Mouse (Mus musculus) kidney, embryonic 14.5 days (tissue): ENCODE results near the gene Mgat4c. TPM values are rescaled to one million over a fixed set of nuclear protein-coding genes. Genes with fewer than 3 reads are reported as not detected.
A peak's percentile ranks its signal among the peaks of the same experiment; 100 is the strongest.

Experiments used
- ATAC-seq: fragments of 200-750 bp; cut with Nextera tagmentation; 2 replicates; pipeline ENCODE4 v1.8.0; 2017; ENCODE audit warnings: moderate number of reproducible peaks, mild to moderate bottlenecking, moderate TSS enrichment, moderate library complexity; ENCODE audit not compliant: low FRiP score, low TSS enrichment
- H3K27ac ChIP-seq: fragments of 300-500 bp; sonication (generic); 2 replicates; pipeline ENCODE4 v1.5.1; 2014; ENCODE audit warnings: low read depth, mild to moderate bottlenecking, low read length, moderate library complexity, mixed read lengths
- H3K27me3 ChIP-seq: fragments of 300-500 bp; sonication (generic); 2 replicates; pipeline ENCODE4 v1.6.1; 2014; ENCODE audit warnings: mild to moderate bottlenecking, low read length; ENCODE audit not compliant: control insufficient read depth, insufficient read depth
- H3K36me3 ChIP-seq: fragments of 300-500 bp; sonication (generic); 2 replicates; pipeline ENCODE4 v1.6.1; 2014; ENCODE audit warnings: low read length, mixed read lengths; ENCODE audit not compliant: control insufficient read depth, insufficient read depth
- H3K4me1 ChIP-seq: fragments of 300-500 bp; sonication (generic); 2 replicates; pipeline ENCODE4 v1.6.1; 2014; ENCODE audit warnings: low read length, mixed read lengths; ENCODE audit not compliant: control insufficient read depth, insufficient read depth
- H3K4me2 ChIP-seq: fragments of 300-500 bp; sonication (generic); replicated peaks from 2 replicates; pipeline ENCODE4 v1.6.1; 2014; ENCODE audit warnings: low read depth, mild to moderate bottlenecking, low read length
- H3K4me3 ChIP-seq: fragments of 300-500 bp; sonication (generic); 2 replicates; pipeline ENCODE4 v1.5.1; 2014; ENCODE audit warnings: mild to moderate bottlenecking, low read length
- H3K9ac ChIP-seq: fragments of 300-500 bp; sonication (generic); 2 replicates; pipeline ENCODE4 v1.6.1; 2014; ENCODE audit warnings: low read depth, mild to moderate bottlenecking, low read length, moderate library complexity
- H3K9me3 ChIP-seq: fragments of 300-500 bp; sonication (generic); 2 replicates; pipeline ENCODE4 v1.6.1; 2016; ENCODE audit warnings: low read length; ENCODE audit not compliant: control insufficient read depth
- WGBS: fragments of 180-500 bp; shearing (Covaris S2); extraction: QIAGEN DNeasy Blood & Tissue Kit; methylation state at CpG from one replicate; pipeline ENCODE4 v1.1.7; 2014; 5-methylcytosine and 5-hydroxymethylcytosine counted together
- polyA plus RNA-seq: library from polyadenylated mRNA; unstranded; fragments of >200 nt; fragmentation: Nextera tagmentation; extraction: Ambion mirVana; gene quantifications from 2 replicates; pipeline ENCODE4 v1.2.1, GENCODE M21; 2014

Gene Mgat4c
- 1.3 and 1.6 TPM in 2 replicates for polyA plus RNA-seq

GRCm38 (mm10) chr10:101681437-101681912 is at the start of gene Mgat4c:
Gene Mgat4c (plus strand): TSS chr10:101681487.
- no peaks in the 10 kb centered on the region for H3K27me3 ChIP-seq
- no peak for ATAC-seq
- no peak within 1 kb of the TSS for H3K4me2 ChIP-seq
- 66% methylated on average over 6 of the region's 6 CpGs for WGBS
- no peak within 1 kb of the TSS for H3K27ac ChIP-seq
- no peaks in the 10 kb centered on the region for H3K4me1 ChIP-seq
- no peak within 1 kb of the TSS for H3K4me3 ChIP-seq
- H3K9ac ChIP-seq, result no peak within 1 kb of the TSS
- H3K36me3 ChIP-seq, result no peaks in the 10 kb centered on the region
- H3K9me3 ChIP-seq, result no peaks in the 10 kb centered on the region

GRCm38 (mm10) chr10:101635266-101635665 is 46.0 kb upstream of the Mgat4c start:
- Histone ChIP-seq H3K27me3 (no peaks in the 10 kb centered on the region), H3K9me3 (no peaks in the 10 kb centered on the region), H3K4me3 (no peak overlapping the region), H3K36me3 (no peaks in the 10 kb centered on the region), H3K4me2 (no peak overlapping the region), H3K9ac (no peak overlapping the region), H3K4me1 (no peaks in the 10 kb centered on the region), H3K27ac (no peak overlapping the region)
- WGBS, result 92% methylated on average over 6 of the region's 6 CpGs
- ATAC-seq, result no peak

DNA sequence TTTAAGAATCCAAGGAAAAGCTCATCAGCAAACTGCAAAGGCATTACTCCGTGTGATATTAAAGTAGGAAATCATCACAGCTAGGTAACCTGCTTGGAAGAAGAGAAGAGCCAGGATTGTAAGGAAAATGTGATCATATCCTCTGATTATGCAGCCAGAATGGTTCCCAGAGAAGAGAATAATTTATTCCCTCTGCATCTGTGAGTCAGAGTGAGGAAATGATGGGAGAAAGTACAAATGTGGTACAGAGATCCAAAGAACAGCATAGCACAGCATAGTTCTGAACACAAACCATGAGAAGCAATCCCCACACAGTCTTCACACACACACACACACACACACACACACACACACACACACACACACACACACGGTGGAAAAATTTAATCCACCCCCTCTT is 40.2 kb upstream of the Mgat4c start:
- Histone ChIP-seq H3K36me3 (no peaks in the 10 kb centered on the region), H3K9me3 (no peaks in the 10 kb centered on the region), H3K4me3 (no peak overlapping the region), H3K4me2 (no peak overlapping the region), H3K27ac (no peak overlapping the region), H3K27me3 (no peaks in the 10 kb centered on the region), H3K9ac (no peak overlapping the region), H3K4me1 (no peaks in the 10 kb centered on the region)
- WGBS, result 79% methylated on average over 2 of the region's 2 CpGs
- no peak for ATAC-seq

GRCm38 (mm10) chr10:101681914-101682313 is 627 bp downstream of the Mgat4c start:
- H3K4me3 ChIP-seq, result no peak overlapping the region
- H3K4me2 ChIP-seq, result no peak overlapping the region
- 80% methylated on average over 5 of the region's 5 CpGs for WGBS
- H3K27ac ChIP-seq, result no peak overlapping the region
- H3K36me3 ChIP-seq, result no peaks in the 10 kb centered on the region
- H3K9me3 ChIP-seq, result no peaks in the 10 kb centered on the region
- H3K4me1 ChIP-seq, result no peaks in the 10 kb centered on the region
- no peaks in the 10 kb centered on the region for H3K27me3 ChIP-seq
- no peak overlapping the region for H3K9ac ChIP-seq
- ATAC-seq, result no peak

DNA sequence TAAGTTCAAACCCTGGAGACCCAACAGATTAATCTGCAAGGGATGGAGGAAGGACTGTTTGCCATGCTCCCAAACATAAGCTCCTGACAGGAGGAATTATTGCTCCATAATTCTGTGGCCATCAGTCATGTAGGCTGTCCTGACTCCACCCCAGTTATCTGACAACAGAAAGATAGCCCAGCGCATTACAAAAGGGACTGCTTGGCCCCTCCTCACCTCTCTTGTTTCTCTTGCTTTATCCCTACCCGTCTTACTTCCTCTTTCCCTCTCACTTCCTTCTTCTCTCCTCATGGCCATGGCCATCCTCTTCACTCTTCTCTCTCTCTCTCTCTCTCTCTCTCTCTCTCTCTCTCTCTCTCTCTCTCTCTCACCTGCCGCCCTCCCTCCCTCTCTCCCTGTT is 80.5 kb downstream of the Mgat4c start:
- no peak overlapping the region for H3K9ac ChIP-seq

DNA sequence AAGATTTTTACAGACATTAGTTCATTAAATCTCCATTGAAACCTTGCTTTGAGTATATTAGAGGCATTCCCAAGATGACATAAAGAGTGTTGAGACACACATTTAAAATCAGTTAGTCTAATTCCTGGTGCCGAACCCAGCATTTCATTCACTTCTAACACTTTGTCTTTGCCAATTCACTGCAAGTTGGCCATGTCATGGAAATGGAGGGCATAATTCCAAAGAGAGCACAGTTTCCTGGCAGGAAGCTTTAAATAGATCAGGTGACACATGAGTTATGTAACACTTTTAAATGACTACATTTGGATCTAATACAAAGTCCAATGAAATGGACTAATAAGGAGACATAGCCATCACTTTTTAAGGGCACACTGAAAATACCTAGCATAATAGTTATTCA is 89.4 kb downstream of the Mgat4c start:
- Histone ChIP-seq H3K27me3 (no peaks in the 10 kb centered on the region), H3K4me3 (no peak overlapping the region), H3K36me3 (no peaks in the 10 kb centered on the region), H3K27ac (no peak overlapping the region), H3K9me3 (no peaks in the 10 kb centered on the region), H3K9ac (no peak overlapping the region), H3K4me2 (no peak overlapping the region), H3K4me1 (no peaks in the 10 kb centered on the region)
- ATAC-seq, result no peak
- 92% methylated on average over 1 of the region's 1 CpGs for WGBS

More for the DNA sequence above, 80.5 kb downstream of the Mgat4c start:
- no peaks in the 10 kb centered on the region for H3K9me3 ChIP-seq
- no peak overlapping the region for H3K4me2 ChIP-seq
- no peaks in the 10 kb centered on the region for H3K27me3 ChIP-seq
- H3K36me3 ChIP-seq, result no peaks in the 10 kb centered on the region
- H3K4me3 ChIP-seq, result no peak overlapping the region
- no peaks in the 10 kb centered on the region for H3K4me1 ChIP-seq
- H3K27ac ChIP-seq, result no peak overlapping the region
- 67% methylated on average over 3 of the region's 3 CpGs for WGBS
- ATAC-seq, result no peak

DNA sequence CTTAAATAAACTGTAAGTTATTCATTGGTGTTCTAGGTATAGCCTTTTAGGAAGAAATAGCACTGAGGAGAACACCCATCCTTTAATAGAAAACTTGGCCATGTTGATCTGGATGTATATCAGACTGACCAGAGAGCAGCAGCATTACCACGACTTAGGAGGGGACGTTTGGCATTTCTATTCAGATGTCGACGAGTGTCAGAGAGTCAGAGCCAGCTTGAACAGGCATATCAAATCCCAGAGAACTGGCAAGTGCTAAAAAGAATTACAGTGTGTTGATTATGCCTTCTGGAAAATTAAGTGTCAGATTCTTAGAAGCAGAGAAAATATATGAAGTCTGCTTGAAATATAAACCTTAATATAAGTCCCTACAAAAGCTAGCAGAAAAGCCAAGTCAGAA is 89.9 kb downstream of the Mgat4c start:
- Histone ChIP-seq H3K4me2 (no peak overlapping the region), H3K9ac (no peak overlapping the region), H3K27ac (no peak overlapping the region), H3K4me1 (no peaks in the 10 kb centered on the region), H3K4me3 (no peak overlapping the region), H3K9me3 (no peaks in the 10 kb centered on the region), H3K36me3 (no peaks in the 10 kb centered on the region), H3K27me3 (no peaks in the 10 kb centered on the region)
- ATAC-seq, result no peak
- WGBS, result 82% methylated on average over 4 of the region's 4 CpGs

DNA sequence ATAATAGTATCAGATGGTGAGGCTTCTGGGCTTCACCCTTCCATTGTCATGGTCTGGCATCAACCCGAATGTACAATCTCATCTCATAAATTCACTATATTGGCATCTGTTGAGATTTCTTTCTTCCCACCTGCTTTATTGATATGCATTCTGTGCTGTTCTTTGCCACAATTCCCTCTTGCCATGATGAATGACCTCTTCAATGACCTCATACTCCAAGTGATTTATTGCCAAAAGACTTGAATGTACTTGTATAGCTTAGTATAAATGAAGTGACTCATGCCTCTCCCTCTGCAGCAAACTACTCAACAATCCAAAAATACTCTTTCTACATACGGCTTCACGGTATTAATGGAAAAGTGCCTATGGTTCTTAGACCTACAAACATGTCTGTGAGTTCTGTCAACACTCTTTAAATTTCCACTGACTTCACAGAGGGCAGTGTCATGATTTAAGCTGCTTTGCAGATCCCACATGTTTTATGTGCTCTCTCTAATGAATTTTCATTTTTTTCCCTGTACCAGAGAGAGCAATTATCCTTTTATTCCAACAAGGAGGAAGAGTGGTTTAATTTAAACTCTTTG is 102.0 kb downstream of the Mgat4c start:
- H3K9me3 ChIP-seq, result no peaks in the 10 kb centered on the region
- H3K36me3 ChIP-seq, result no peaks in the 10 kb centered on the region
- WGBS, result 59% methylated on average over 3 of the region's 3 CpGs
- no peak overlapping the region for H3K4me3 ChIP-seq
- no peaks in the 10 kb centered on the region for H3K4me1 ChIP-seq
- no peak for ATAC-seq
- H3K4me2 ChIP-seq, result no peak overlapping the region
- H3K9ac ChIP-seq, result no peak overlapping the region
- H3K27me3 ChIP-seq, result no peaks in the 10 kb centered on the region
- no peak overlapping the region for H3K27ac ChIP-seq

DNA sequence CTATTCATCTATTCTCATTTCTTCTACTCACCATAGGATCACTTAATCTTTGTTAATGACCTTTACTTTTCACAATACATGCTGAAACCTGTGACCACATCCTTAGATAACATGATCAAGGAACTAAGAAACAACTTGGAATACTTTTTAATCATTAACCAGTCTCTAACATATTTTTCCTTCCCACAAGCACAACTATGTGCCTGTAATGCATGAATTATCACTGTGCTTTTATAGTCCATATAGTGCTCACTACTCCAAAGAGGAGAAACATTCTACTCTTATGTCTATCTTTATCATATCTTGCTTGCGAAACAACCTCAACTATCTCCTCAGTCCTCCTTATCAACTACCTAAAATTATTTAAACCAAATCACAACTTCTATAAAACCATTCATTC is 114.2 kb downstream of the Mgat4c start:
- 0 out of 2 replicates have a peak, but pooled peaks have one; percentile 20 for ATAC-seq
- Histone ChIP-seq H3K9me3 (no peaks in the 10 kb centered on the region), H3K4me3 (no peak overlapping the region), H3K36me3 (no peaks in the 10 kb centered on the region), H3K27ac (no peak overlapping the region), H3K4me2 (no peak overlapping the region), H3K9ac (no peak overlapping the region), H3K4me1 (no peaks in the 10 kb centered on the region; the same call in 1 of the 2 replicates), H3K27me3 (no peaks in the 10 kb centered on the region)
- WGBS, result 83% methylated on average over 1 of the region's 1 CpGs
